Mouse (Mus musculus): ENCODE data around the gene Tcf3. TPM values are rescaled to one million over a fixed set of nuclear protein-coding genes. Genes with fewer than 3 reads are reported as not detected.

Gene Tcf3
- total RNA-seq, 1 experiment: 90.9 TPM

DNA sequence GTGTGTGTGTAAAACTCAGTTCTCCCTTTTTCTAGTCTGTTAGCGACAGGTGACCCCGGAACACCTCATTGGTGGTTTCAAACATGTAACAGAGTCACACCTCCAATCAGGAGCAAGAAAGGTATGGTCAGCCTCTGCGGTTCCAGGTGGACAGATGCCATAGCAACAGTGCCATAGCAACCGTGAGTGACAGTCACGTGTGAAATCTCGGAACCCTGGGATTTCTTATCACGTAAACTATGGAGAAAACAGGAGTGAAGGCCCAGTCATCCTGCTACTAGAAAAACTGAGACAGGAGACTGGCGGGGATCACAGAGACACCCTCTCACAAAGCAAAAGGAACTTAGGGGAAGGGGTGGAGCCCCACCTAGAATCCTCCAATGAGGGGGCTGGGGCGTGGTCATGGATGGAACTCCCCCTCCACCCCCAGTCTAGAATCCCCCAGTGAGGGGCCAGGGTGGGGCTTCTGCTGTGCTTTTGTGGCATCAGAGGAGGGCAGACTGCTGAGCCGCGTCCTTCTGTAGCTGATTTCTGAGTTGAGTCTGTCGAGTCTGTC lies 62.0 kb downstream of the Tcf3 start:
- no peak for DNase-seq (ENCODE audit: low read depth, low spot score)
- Histone ChIP-seq H3K4me1 (ENCODE audit: control insufficient read depth in 2 of 2, insufficient read depth in 2 of 2, low read length in 2 of 2, poor library complexity in 1 of 2) (peaks cover 0 to 6% of the 10 kb centered on the region in 2 experiments; a peak in 1 of 4 replicates), H3K4me3 (ENCODE audit: insufficient read depth in 1 of 2, low read depth in 1 of 2, low read length in 2 of 2, poor library complexity in 1 of 2, severe bottlenecking in 1 of 2) (peak overlapping the region; percentile 13 to 49; a peak in 3 of 4 replicates), H3K36me3 (ENCODE audit: control insufficient read depth, insufficient read depth, low read length, poor library complexity, severe bottlenecking) (no peaks in the 10 kb centered on the region), H3K9me3 (ENCODE audit: control insufficient read depth, insufficient read depth, low read depth, low read length) (no peaks in the 10 kb centered on the region), H3K9ac (ENCODE audit: insufficient read depth, low read depth, low read length, poor library complexity, severe bottlenecking) (peak overlapping the region; percentile 25; the same call in 1 of the 2 replicates), H3K27ac (ENCODE audit: insufficient read depth, low read depth, low read length, poor library complexity, severe bottlenecking) (no peak overlapping the region)
- TF ChIP-seq CHD2 (IDR thresholded peaks at IDR 0.05; ENCODE audit: low read depth, low read length) (peak; percentile 91), ZNF384 (IDR thresholded peaks at IDR 0.05; ENCODE audit: low read depth, low read length) (no peak), ZC3H11A (IDR thresholded peaks at IDR 0.05; ENCODE audit: borderline replicate concordance, low read depth, low read length) (no peak)
- in situ Hi-C loops (cut with MboI; ENCODE audit: low sequenced_read_pairs in 2 of 2, unreplicated experiment in 2 of 2): loop anchor here in 1 of 2 experiments (10.0 kb wide), 1 partner anchor 197 kb away; the partner anchor contains the start of genes 1600002K03Rik and Efna2

DNA sequence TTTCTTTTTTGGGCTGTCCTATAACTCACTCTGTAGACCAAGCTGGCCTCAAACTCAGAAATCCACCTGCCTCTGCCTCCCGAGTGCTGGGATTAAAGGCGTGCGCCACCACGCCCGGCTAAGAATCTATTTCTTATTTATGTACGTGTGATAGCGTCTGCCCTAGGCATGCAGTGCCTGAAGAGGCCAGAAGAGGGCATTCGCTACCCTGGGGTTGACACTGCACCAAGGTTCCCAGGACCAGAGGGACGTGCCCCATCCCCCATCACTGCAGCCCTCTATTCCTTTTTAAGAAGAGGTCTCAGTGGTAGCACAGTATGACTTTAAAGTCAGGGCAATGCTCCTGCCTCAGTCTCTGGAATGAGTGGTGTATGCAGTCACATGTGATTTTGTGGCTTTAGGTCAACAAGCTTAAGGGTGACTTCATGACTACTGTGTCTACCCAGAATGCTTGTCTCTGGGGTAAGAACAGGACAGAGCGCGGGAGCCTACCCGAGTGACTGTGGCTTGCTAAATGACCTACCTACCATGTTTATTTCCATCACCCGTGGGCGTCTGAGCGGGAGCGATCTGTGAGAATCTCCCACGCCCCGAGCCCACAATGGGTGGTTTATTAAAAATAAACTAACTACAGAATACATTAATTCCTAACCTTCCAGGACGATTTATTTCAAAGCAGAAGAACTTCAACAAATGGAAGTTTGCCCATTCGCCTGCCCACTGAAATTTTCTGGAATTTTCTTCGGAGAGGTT lies 63.3 kb downstream of the Tcf3 start:
- no peak for DNase-seq (ENCODE audit: low read depth, low spot score)
- H3K27ac ChIP-seq (ENCODE audit: insufficient read depth, low read depth, low read length, poor library complexity, severe bottlenecking): no peak overlapping the region
- in situ Hi-C loops (cut with MboI; ENCODE audit: low sequenced_read_pairs in 2 of 2, unreplicated experiment in 2 of 2): loop anchor here in 1 of 2 experiments (10.0 kb wide), 1 partner anchor 195 kb away; the partner anchor contains the start of genes 1600002K03Rik and Efna2

DNA sequence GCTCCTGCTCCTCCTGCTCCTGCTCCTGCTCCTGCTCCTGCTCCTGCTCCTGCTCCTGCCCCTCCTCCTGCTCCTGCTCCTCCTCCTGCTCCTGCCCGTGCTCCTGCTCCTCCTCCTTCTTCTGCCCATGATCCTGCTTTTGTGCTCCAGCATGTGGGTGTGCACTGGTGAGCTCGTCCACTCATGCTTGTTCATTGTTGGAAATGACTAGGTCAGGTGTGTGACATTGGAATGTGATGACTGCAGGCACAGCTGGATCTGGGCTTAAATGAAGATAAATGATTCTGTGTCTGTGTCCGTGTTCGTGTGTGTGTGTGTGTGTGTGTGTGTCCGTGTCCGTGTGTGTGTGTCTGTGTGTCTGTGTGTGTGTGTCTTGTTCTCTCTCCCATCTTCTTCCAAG lies 65.1 kb downstream of the Tcf3 start:
- DNase-seq (ENCODE audit: low read depth, low spot score): no peak
- H3K4me3 ChIP-seq (ENCODE audit: insufficient read depth in 1 of 2, low read depth in 1 of 2, low read length in 2 of 2, poor library complexity in 1 of 2, severe bottlenecking in 1 of 2): no peak overlapping the region
- no peak for TF ChIP-seq HCFC1 (IDR thresholded peaks at IDR 0.05; ENCODE audit: borderline replicate concordance, insufficient read depth, low read length)
- no peaks in the 10 kb centered on the region for H3K36me3 ChIP-seq (ENCODE audit: control insufficient read depth, insufficient read depth, low read length, poor library complexity, severe bottlenecking)
- no peak overlapping the region for H3K27ac ChIP-seq (ENCODE audit: insufficient read depth, low read depth, low read length, poor library complexity, severe bottlenecking)
- H3K9me3 ChIP-seq (ENCODE audit: control insufficient read depth, insufficient read depth, low read depth, low read length): no peaks in the 10 kb centered on the region
- in situ Hi-C loops (cut with MboI; ENCODE audit: low sequenced_read_pairs in 2 of 2, unreplicated experiment in 2 of 2): no loop called here
- H3K9ac ChIP-seq (ENCODE audit: insufficient read depth, low read depth, low read length, poor library complexity, severe bottlenecking): no peak overlapping the region
- peaks cover 0 to 6% of the 10 kb centered on the region in 2 experiments; a peak in 1 of 4 replicates for H3K4me1 ChIP-seq (ENCODE audit: control insufficient read depth in 2 of 2, insufficient read depth in 2 of 2, low read length in 2 of 2, poor library complexity in 1 of 2)

More for the DNA sequence above, 63.3 kb downstream of the Tcf3 start:
- TF ChIP-seq ZNF384 (IDR thresholded peaks at IDR 0.05; ENCODE audit: low read depth, low read length) (no peak), MAFK (IDR thresholded peaks at IDR 0.05; ENCODE audit: insufficient read depth, low read depth, low read length) (no peak), CHD2 (IDR thresholded peaks at IDR 0.05; ENCODE audit: low read depth, low read length) (no peak), ZC3H11A (IDR thresholded peaks at IDR 0.05; ENCODE audit: borderline replicate concordance, low read depth, low read length) (no peak), HCFC1 (IDR thresholded peaks at IDR 0.05; ENCODE audit: borderline replicate concordance, insufficient read depth, low read length) (no peak)
- Histone ChIP-seq H3K9me3 (ENCODE audit: control insufficient read depth, insufficient read depth, low read depth, low read length) (no peaks in the 10 kb centered on the region), H3K36me3 (ENCODE audit: control insufficient read depth, insufficient read depth, low read length, poor library complexity, severe bottlenecking) (no peaks in the 10 kb centered on the region), H3K9ac (ENCODE audit: insufficient read depth, low read depth, low read length, poor library complexity, severe bottlenecking) (no peak overlapping the region), H3K4me1 (ENCODE audit: control insufficient read depth in 2 of 2, insufficient read depth in 2 of 2, low read length in 2 of 2, poor library complexity in 1 of 2) (peaks cover 0 to 6% of the 10 kb centered on the region in 2 experiments; a peak in 1 of 4 replicates), H3K4me3 (ENCODE audit: insufficient read depth in 1 of 2, low read depth in 1 of 2, low read length in 2 of 2, poor library complexity in 1 of 2, severe bottlenecking in 1 of 2) (no peak overlapping the region)

DNA sequence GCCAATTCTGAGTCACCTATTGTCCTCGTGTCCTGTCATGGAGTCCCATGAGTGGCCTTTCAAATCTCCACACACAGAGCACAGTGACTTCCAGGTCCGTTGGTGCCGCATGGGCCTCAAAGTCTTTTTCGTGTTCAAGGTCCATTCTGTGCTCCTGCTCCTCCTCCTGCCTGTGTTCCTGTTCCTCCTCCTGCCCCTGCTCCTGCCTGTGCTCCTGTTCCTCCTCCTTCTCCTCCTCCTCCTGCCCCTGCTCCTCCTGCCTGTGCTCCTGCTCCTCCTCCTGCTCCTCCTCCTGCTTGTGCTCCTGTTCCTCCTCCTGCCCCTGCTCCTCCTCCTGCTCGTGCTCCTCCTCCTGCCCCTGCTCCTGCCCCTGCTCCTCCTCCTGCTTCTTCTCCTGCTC lies 65.5 kb downstream of the Tcf3 start:
- Histone ChIP-seq H3K9ac (ENCODE audit: insufficient read depth, low read depth, low read length, poor library complexity, severe bottlenecking) (no peak overlapping the region), H3K9me3 (ENCODE audit: control insufficient read depth, insufficient read depth, low read depth, low read length) (no peaks in the 10 kb centered on the region), H3K4me1 (ENCODE audit: control insufficient read depth in 2 of 2, insufficient read depth in 2 of 2, low read length in 2 of 2, poor library complexity in 1 of 2) (peaks cover 0 to 6% of the 10 kb centered on the region in 2 experiments; a peak in 1 of 4 replicates), H3K36me3 (ENCODE audit: control insufficient read depth, insufficient read depth, low read length, poor library complexity, severe bottlenecking) (no peaks in the 10 kb centered on the region), H3K4me3 (ENCODE audit: insufficient read depth in 1 of 2, low read depth in 1 of 2, low read length in 2 of 2, poor library complexity in 1 of 2, severe bottlenecking in 1 of 2) (no peak overlapping the region), H3K27ac (ENCODE audit: insufficient read depth, low read depth, low read length, poor library complexity, severe bottlenecking) (no peak overlapping the region)
- in situ Hi-C loops (cut with MboI; ENCODE audit: low sequenced_read_pairs in 2 of 2, unreplicated experiment in 2 of 2): no loop called here
- TF ChIP-seq HCFC1 (IDR thresholded peaks at IDR 0.05; ENCODE audit: borderline replicate concordance, insufficient read depth, low read length) (no peak), CHD2 (IDR thresholded peaks at IDR 0.05; ENCODE audit: low read depth, low read length) (no peak), ZNF384 (IDR thresholded peaks at IDR 0.05; ENCODE audit: low read depth, low read length) (no peak), MAFK (IDR thresholded peaks at IDR 0.05; ENCODE audit: insufficient read depth, low read depth, low read length) (no peak), ZC3H11A (IDR thresholded peaks at IDR 0.05; ENCODE audit: borderline replicate concordance, low read depth, low read length) (no peak)
- DNase-seq (ENCODE audit: low read depth, low spot score): no peak
